Mouse (Mus musculus) liver, embryonic 11.5 days (tissue): ENCODE results near the gene Hoxa7. TPM values are rescaled to one million over a fixed set of nuclear protein-coding genes. Genes with fewer than 3 reads are reported as not detected.

Experiments used
- microRNA counts: library from miRNA; unstranded; fragments of <30 nt; microRNA quantifications from one replicate; lab custom pipeline; 2015
- microRNA-seq: library from miRNA; unstranded; fragments of <30 nt; microRNA quantifications from one replicate; pipeline ENCODE4, GENCODE M21; 2017; ENCODE audit warnings: borderline number of aligned reads
- polyA plus RNA-seq: library from polyadenylated mRNA; unstranded; fragments of >200 nt; fragmentation: Nextera tagmentation; extraction: Ambion mirVana; gene quantifications from 2 replicates; pipeline ENCODE4 v1.2.1, GENCODE M21; 2014

Gene Hoxa7
- polyA plus RNA-seq, 1 experiment from 2014 or later: 2.7 TPM

MicroRNAs encoded within 50 kb of the gene (microRNA counts, 519-probe panel; counts per million panel counts)
- microRNA mmu-miR-196b (lab: Ali Mortazavi, UCI): 4,109 counts per million, percentile 23 among the panel's probes with 10 or more counts

Small RNA genes within 50 kb of the gene (microRNA-seq; reads per million reads assigned to microRNA genes)
- gene Mir196b: 2,272 reads per million, percentile 82 among the genes with 10 or more reads in this experiment

Other genes starting within 250 kb of the Hoxa7 start
- 33.9 and 35.5 TPM in 2 replicates for gene Skap2, start 209.3 kb downstream of the Hoxa7 start, polyA plus RNA-seq
- gene Hoxa1, start 63.5 kb downstream of the Hoxa7 start, polyA plus RNA-seq: 2.6 and 3.2 TPM in 2 replicates
- 4.3 and 4.5 TPM in 2 replicates for gene Hoxa2, start 57.0 kb downstream of the Hoxa7 start, polyA plus RNA-seq
- gene 5730596B20Rik, start 44.4 kb downstream of the Hoxa7 start, polyA plus RNA-seq: 0.60 and 1.0 TPM in 2 replicates
- 2.3 and 3.1 TPM in 2 replicates for gene Hoxa4, start 30.1 kb downstream of the Hoxa7 start, polyA plus RNA-seq
- gene Hoxa5, start 17.3 kb downstream of the Hoxa7 start, polyA plus RNA-seq: 8.0 and 9.7 TPM in 2 replicates
- 0.45 and 0.71 TPM in 2 replicates for gene Hoxa6, start 13.1 kb downstream of the Hoxa7 start, polyA plus RNA-seq
- 2.8 and 2.9 TPM in 2 replicates for gene Hoxa3, start 8.5 kb downstream of the Hoxa7 start, polyA plus RNA-seq
- not detected in 2 replicates for gene Gm28308, start 8.5 kb downstream of the Hoxa7 start, polyA plus RNA-seq
- gene Hoxa9, start 9.2 kb upstream of the Hoxa7 start, polyA plus RNA-seq: 1.8 and 2.2 TPM in 2 replicates
- 0.91 and 2.2 TPM in 2 replicates for gene Hoxa10, start 19.0 kb upstream of the Hoxa7 start, polyA plus RNA-seq
- gene Hoxa11, start 24.0 kb upstream of the Hoxa7 start, polyA plus RNA-seq: 0.18 and 0.26 TPM in 2 replicates
- gene Hoxa13, start 39.0 kb upstream of the Hoxa7 start, polyA plus RNA-seq: 0.15 and 0.30 TPM in 2 replicates
- gene Evx1, start 91.6 kb upstream of the Hoxa7 start, polyA plus RNA-seq: 0.12 TPM in 1 of 2 replicates, not detected in the other